In genomic region chr6:125081394-125081793, GRCm38 (mm10) we compare ENCODE assay signal across 8 mouse cellular contexts. TPM values are rescaled to one million over a fixed set of nuclear protein-coding genes. Genes with fewer than 3 reads are reported as not detected.
DNase-seq lines count a peak whose midpoint lies in the region; ATAC-seq lines count a peak whose summit lies in the region.

No protein-coding gene starts in this region.

- peak overlapping the region; percentile 77 for H3K4me2 ChIP-seq in heart, embryonic 16.5 days (ENCODE audit: low read depth, low read length)
- H3K4me2 ChIP-seq in embryonic facial prominence, embryonic 11.5 days (ENCODE audit: low read depth, low read length): peak overlapping the region; percentile 81
- H3K4me2 ChIP-seq in hindbrain, embryonic 14.5 days (replicated peaks): peak overlapping the region; percentile 77
- H3K4me2 ChIP-seq in midbrain, embryonic 13.5 days (replicated peaks): peak overlapping the region; percentile 70

- no peak for ATAC-seq in heart, embryonic 16.5 days (replicated peaks; ENCODE audit: extremely low read depth, insufficient read depth, low FRiP score)
- no peak; the same call in 1 of the 2 replicates for ATAC-seq in embryonic facial prominence, embryonic 11.5 days (replicated peaks; ENCODE audit: insufficient number of reproducible peaks, low FRiP score, low TSS enrichment, low read depth)
- ATAC-seq in hindbrain, embryonic 14.5 days (ENCODE audit: low FRiP score): 0 out of 2 replicates have a peak, but pooled peaks have one; percentile 12
- peak; percentile 71 for ATAC-seq in midbrain, embryonic 13.5 days

- 25% methylated on average over 25 of the region's 25 CpGs for WGBS in heart, embryonic 16.5 days
- WGBS in embryonic facial prominence, embryonic 11.5 days: 26% methylated on average over 25 of the region's 25 CpGs
- 22% methylated on average over 25 of the region's 25 CpGs for WGBS in hindbrain, embryonic 14.5 days
- WGBS in midbrain, embryonic 13.5 days: 23% methylated on average over 25 of the region's 25 CpGs

- peak overlapping the region; percentile 68 for H3K9ac ChIP-seq in heart, embryonic 16.5 days (ENCODE audit: low read length)
- H3K9ac ChIP-seq in embryonic facial prominence, embryonic 11.5 days (replicated peaks; ENCODE audit: low read length): peak overlapping the region; percentile 74
- peak overlapping the region; percentile 73 for H3K9ac ChIP-seq in hindbrain, embryonic 14.5 days
- peak overlapping the region; percentile 76 for H3K9ac ChIP-seq in midbrain, embryonic 13.5 days (replicated peaks)

- H3K4me1 ChIP-seq in heart, embryonic 16.5 days (ENCODE audit: control insufficient read depth, insufficient read depth, low read length): peaks cover 5% of the 10 kb centered on the region; the same call in 1 of the 2 replicates
- H3K4me1 ChIP-seq in embryonic facial prominence, embryonic 11.5 days (ENCODE audit: control insufficient read depth, insufficient read depth, low read length): no peaks in the 10 kb centered on the region; the same call in 1 of the 2 replicates
- H3K4me1 ChIP-seq in hindbrain, embryonic 14.5 days (replicated peaks; ENCODE audit: control insufficient read depth, insufficient read depth, low read length): peaks cover 5% of the 10 kb centered on the region
- H3K4me1 ChIP-seq in midbrain, embryonic 13.5 days (replicated peaks): peaks cover 14% of the 10 kb centered on the region

- H3K4me3 ChIP-seq in heart, embryonic 16.5 days (ENCODE audit: low read length): peak overlapping the region; percentile 52
- peak overlapping the region; percentile 39 for H3K4me3 ChIP-seq in embryonic facial prominence, embryonic 11.5 days (ENCODE audit: low read depth, low read length)
- H3K4me3 ChIP-seq in hindbrain, embryonic 14.5 days (replicated peaks; ENCODE audit: low read length): peak overlapping the region; percentile 38
- peak overlapping the region; percentile 44 for H3K4me3 ChIP-seq in midbrain, embryonic 13.5 days (replicated peaks)

- no peak for DNase-seq in heart, postnatal 4 days
- DNase-seq in embryonic facial prominence, embryonic 11.5 days (ENCODE audit: low spot score): no peak
- DNase-seq in hindbrain, embryonic 14.5 days (ENCODE audit: low spot score): peak; percentile 51
- DNase-seq in spleen, postnatal 10 days (ENCODE audit: low spot score in 2 of 2): no peak
- DNase-seq in ovary, adult 18-20 months (ENCODE audit: low spot score): no peak
- no peak for DNase-seq in retina, embryonic 14.5 days (ENCODE audit: low spot score)

- H3K9me3 ChIP-seq in heart, embryonic 16.5 days (replicated peaks; ENCODE audit: control insufficient read depth, low read length): no peaks in the 10 kb centered on the region
- H3K9me3 ChIP-seq in embryonic facial prominence, embryonic 11.5 days (replicated peaks; ENCODE audit: control insufficient read depth, low read length): no peaks in the 10 kb centered on the region
- no peaks in the 10 kb centered on the region for H3K9me3 ChIP-seq in hindbrain, embryonic 14.5 days (ENCODE audit: control insufficient read depth, low read length)
- H3K9me3 ChIP-seq in midbrain, embryonic 13.5 days: no peaks in the 10 kb centered on the region

- H3K36me3 ChIP-seq in heart, embryonic 16.5 days (ENCODE audit: control insufficient read depth, insufficient read depth): no peaks in the 10 kb centered on the region
- H3K36me3 ChIP-seq in embryonic facial prominence, embryonic 11.5 days (replicated peaks; ENCODE audit: control insufficient read depth, insufficient read depth, low read depth, low read length): no peaks in the 10 kb centered on the region
- H3K36me3 ChIP-seq in hindbrain, embryonic 14.5 days (replicated peaks; ENCODE audit: control insufficient read depth, insufficient read depth): no peaks in the 10 kb centered on the region
- no peaks in the 10 kb centered on the region for H3K36me3 ChIP-seq in midbrain, embryonic 13.5 days

- H3K27me3 ChIP-seq in heart, embryonic 16.5 days (ENCODE audit: control insufficient read depth, insufficient read depth, low read length): no peaks in the 10 kb centered on the region
- H3K27me3 ChIP-seq in embryonic facial prominence, embryonic 11.5 days (ENCODE audit: control insufficient read depth, insufficient read depth, low read length): no peaks in the 10 kb centered on the region
- H3K27me3 ChIP-seq in hindbrain, embryonic 14.5 days (ENCODE audit: control insufficient read depth, insufficient read depth, low read length): no peaks in the 10 kb centered on the region
- no peaks in the 10 kb centered on the region for H3K27me3 ChIP-seq in midbrain, embryonic 13.5 days

- H3K27ac ChIP-seq in heart, embryonic 16.5 days (ENCODE audit: low read length): peak overlapping the region; percentile 66
- H3K27ac ChIP-seq in embryonic facial prominence, embryonic 11.5 days (replicated peaks; ENCODE audit: low read depth, low read length): 0 out of 2 replicates have a peak overlapping the region, but pooled peaks have one; percentile 66
- H3K27ac ChIP-seq in hindbrain, embryonic 14.5 days: peak overlapping the region; percentile 93
- peak overlapping the region; percentile 93 for H3K27ac ChIP-seq in midbrain, embryonic 13.5 days

RNA-seq across cellular contexts. Expression of gene Lpar5, which starts 13.7 kb away (rescaled TPM):
- polyA plus RNA-seq in heart, embryonic 16.5 days (2015; fragmentation: Nextera tagmentation; extraction: Ambion mirVana): 0.55 and 1.6 TPM in 2 replicates
- total RNA-seq in heart, postnatal 4 days (2021): not detected
- 0.25 and 0.49 TPM in 2 replicates for polyA plus RNA-seq in embryonic facial prominence, embryonic 11.5 days (2014; fragmentation: Nextera tagmentation; extraction: Ambion mirVana)
- 0.50 and 0.51 TPM in 2 replicates for polyA plus RNA-seq in hindbrain, embryonic 14.5 days (2014; fragmentation: Nextera tagmentation; extraction: Ambion mirVana)
- polyA plus RNA-seq in midbrain, embryonic 13.5 days (2015; fragmentation: Nextera tagmentation; extraction: Ambion mirVana): 0.34 and 0.37 TPM in 2 replicates

RNA-seq across cellular contexts. Expression of gene Chd4, which starts 14.4 kb away (rescaled TPM):
- 50.6 and 63.0 TPM in 2 replicates for polyA plus RNA-seq in heart, embryonic 16.5 days (2015; fragmentation: Nextera tagmentation; extraction: Ambion mirVana)
- total RNA-seq in heart, postnatal 4 days (2021): 100 to 1,000 TPM; 202 to 210 TPM
- polyA plus RNA-seq in embryonic facial prominence, embryonic 11.5 days (2014; fragmentation: Nextera tagmentation; extraction: Ambion mirVana): 93.2 and 94.5 TPM in 2 replicates
- polyA plus RNA-seq in hindbrain, embryonic 14.5 days (2014; fragmentation: Nextera tagmentation; extraction: Ambion mirVana): 68.5 and 78.0 TPM in 2 replicates
- polyA plus RNA-seq in midbrain, embryonic 13.5 days (2015; fragmentation: Nextera tagmentation; extraction: Ambion mirVana): 133 and 138 TPM in 2 replicates

RNA-seq across cellular contexts. Expression of gene Acrbp, which starts 31.9 kb away (rescaled TPM):
- 8.0 TPM in 2 replicates for polyA plus RNA-seq in heart, embryonic 16.5 days (2015; fragmentation: Nextera tagmentation; extraction: Ambion mirVana)
- 1 to 10 TPM; 1.7 to 3.2 TPM for total RNA-seq in heart, postnatal 4 days (2021)
- polyA plus RNA-seq in embryonic facial prominence, embryonic 11.5 days (2014; fragmentation: Nextera tagmentation; extraction: Ambion mirVana): 10.0 and 12.5 TPM in 2 replicates
- polyA plus RNA-seq in hindbrain, embryonic 14.5 days (2014; fragmentation: Nextera tagmentation; extraction: Ambion mirVana): 17.1 and 18.7 TPM in 2 replicates
- 15.8 and 19.7 TPM in 2 replicates for polyA plus RNA-seq in midbrain, embryonic 13.5 days (2015; fragmentation: Nextera tagmentation; extraction: Ambion mirVana)

RNA-seq across cellular contexts. Expression of gene Ing4, which starts 41.8 kb away (rescaled TPM):
- polyA plus RNA-seq in heart, embryonic 16.5 days (2015; fragmentation: Nextera tagmentation; extraction: Ambion mirVana): 77.5 and 89.0 TPM in 2 replicates
- 10 to 100 TPM; 40.8 to 43.6 TPM for total RNA-seq in heart, postnatal 4 days (2021)
- 141 and 145 TPM in 2 replicates for polyA plus RNA-seq in embryonic facial prominence, embryonic 11.5 days (2014; fragmentation: Nextera tagmentation; extraction: Ambion mirVana)
- 112 and 113 TPM in 2 replicates for polyA plus RNA-seq in hindbrain, embryonic 14.5 days (2014; fragmentation: Nextera tagmentation; extraction: Ambion mirVana)
- 195 and 201 TPM in 2 replicates for polyA plus RNA-seq in midbrain, embryonic 13.5 days (2015; fragmentation: Nextera tagmentation; extraction: Ambion mirVana)

RNA-seq across cellular contexts. Expression of gene Nop2, which starts 50.3 kb away (rescaled TPM):
- 45.0 and 45.8 TPM in 2 replicates for polyA plus RNA-seq in heart, embryonic 16.5 days (2015; fragmentation: Nextera tagmentation; extraction: Ambion mirVana)
- 10 to 100 TPM; 24.4 to 25.3 TPM for total RNA-seq in heart, postnatal 4 days (2021)
- polyA plus RNA-seq in embryonic facial prominence, embryonic 11.5 days (2014; fragmentation: Nextera tagmentation; extraction: Ambion mirVana): 66.3 and 69.8 TPM in 2 replicates
- 40.3 and 48.4 TPM in 2 replicates for polyA plus RNA-seq in hindbrain, embryonic 14.5 days (2014; fragmentation: Nextera tagmentation; extraction: Ambion mirVana)
- 43.2 and 45.9 TPM in 2 replicates for polyA plus RNA-seq in midbrain, embryonic 13.5 days (2015; fragmentation: Nextera tagmentation; extraction: Ambion mirVana)

Comparison
In these comparisons a context has a peak if more than half of its experiments do, and no peak if none do; other contexts are left out.
1. ATAC-seq: peak in hindbrain, embryonic 14.5 days (single experiment) and midbrain, embryonic 13.5 days (single experiment); none in heart, embryonic 16.5 days (single experiment) and embryonic facial prominence, embryonic 11.5 days (single experiment).
2. Peak in every context shown above with its lines, with median percentiles within 50 percentile points of each other: H3K27ac ChIP-seq, H3K4me2 ChIP-seq, H3K4me3 ChIP-seq and H3K9ac ChIP-seq.